Mouse (Mus musculus): ENCODE measurements around the gene Ubtd1. TPM values are rescaled to one million over a fixed set of nuclear protein-coding genes. Genes with fewer than 3 reads are reported as not detected.

Gene Ubtd1
- polyA plus RNA-seq, 1 experiment from 2014 or later, result 11.2 TPM

GRCm38 (mm10) chr19:42011123-42011522, 29.6 kb downstream of the Ubtd1 start:
- no peak for ATAC-seq (ENCODE audit: low FRiP score, low read depth)

GRCm38 (mm10) chr19:42014231-42014825, 32.8 kb downstream of the Ubtd1 start:
- Histone ChIP-seq H3K9me3 (no peaks in the 10 kb centered on the region), H3K27me3 (no peaks in the 10 kb centered on the region), H3K4me1 (peaks cover 6% of the 10 kb centered on the region; the same call in 1 of the 2 replicates), H3K4me3 (no peak overlapping the region), H3K4me2 (replicated peaks) (no peak overlapping the region), H3K9ac (replicated peaks) (no peak overlapping the region), H3K27ac (replicated peaks) (no peak overlapping the region), H3K36me3 (no peaks in the 10 kb centered on the region)
- ATAC-seq (ENCODE audit: low FRiP score, low read depth), result no peak
- WGBS, result 85% methylated on average over 3 of the region's 3 CpGs

More at GRCm38 (mm10) chr19:42011123-42011522, 29.6 kb downstream of the Ubtd1 start:
- peaks cover 6% of the 10 kb centered on the region for H3K4me1 ChIP-seq
- no peak overlapping the region for H3K4me2 ChIP-seq (replicated peaks)
- H3K9ac ChIP-seq (replicated peaks), result no peak overlapping the region
- no peaks in the 10 kb centered on the region for H3K9me3 ChIP-seq
- no peak overlapping the region for H3K4me3 ChIP-seq
- H3K36me3 ChIP-seq, result no peaks in the 10 kb centered on the region
- H3K27ac ChIP-seq (replicated peaks), result no peak overlapping the region
- 87% methylated on average over 7 of the region's 7 CpGs for WGBS
- no peaks in the 10 kb centered on the region for H3K27me3 ChIP-seq

- no peak for ATAC-seq (ENCODE audit: low FRiP score, low read depth)
- WGBS, result 77% methylated on average over 6 of the region's 6 CpGs
- H3K9ac ChIP-seq (replicated peaks), result no peak overlapping the region
Observed at GRCm38 (mm10) chr19:42015001-42015400, 33.4 kb downstream of the Ubtd1 start.

GRCm38 (mm10) chr19:42016251-42016650, 34.7 kb downstream of the Ubtd1 start:
- ATAC-seq (ENCODE audit: low FRiP score, low read depth), result no peak
- H3K9ac ChIP-seq (replicated peaks), result no peak overlapping the region
- H3K27me3 ChIP-seq, result no peaks in the 10 kb centered on the region
- H3K4me3 ChIP-seq, result no peak overlapping the region
- H3K4me1 ChIP-seq, result peaks cover 4% of the 10 kb centered on the region; the same call in 1 of the 2 replicates
- WGBS, result 68% methylated on average over 4 of the region's 4 CpGs
- H3K4me2 ChIP-seq (replicated peaks), result no peak overlapping the region
- no peaks in the 10 kb centered on the region for H3K9me3 ChIP-seq
- no peak overlapping the region for H3K27ac ChIP-seq (replicated peaks)
- no peaks in the 10 kb centered on the region for H3K36me3 ChIP-seq

More at GRCm38 (mm10) chr19:42015001-42015400, 33.4 kb downstream of the Ubtd1 start:
- H3K36me3 ChIP-seq, result no peaks in the 10 kb centered on the region
- no peak overlapping the region for H3K27ac ChIP-seq (replicated peaks)
- peaks cover 6% of the 10 kb centered on the region; the same call in 1 of the 2 replicates for H3K4me1 ChIP-seq
- H3K9me3 ChIP-seq, result no peaks in the 10 kb centered on the region
- no peak overlapping the region for H3K4me2 ChIP-seq (replicated peaks)
- no peaks in the 10 kb centered on the region for H3K27me3 ChIP-seq
- H3K4me3 ChIP-seq, result no peak overlapping the region

GRCm38 (mm10) chr19:42016840-42017239, 35.3 kb downstream of the Ubtd1 start:
- no peak overlapping the region for H3K4me2 ChIP-seq (replicated peaks)
- no peak overlapping the region for H3K4me3 ChIP-seq
- 61% methylated on average over 5 of the region's 5 CpGs for WGBS
- H3K36me3 ChIP-seq, result no peaks in the 10 kb centered on the region
- no peak for ATAC-seq (ENCODE audit: low FRiP score, low read depth)
- H3K27ac ChIP-seq (replicated peaks), result 0 out of 2 replicates have a peak overlapping the region, but pooled peaks have one; percentile 8
- peaks cover 4% of the 10 kb centered on the region; the same call in 1 of the 2 replicates for H3K4me1 ChIP-seq
- no peaks in the 10 kb centered on the region for H3K9me3 ChIP-seq
- H3K9ac ChIP-seq (replicated peaks), result no peak overlapping the region
- H3K27me3 ChIP-seq, result no peaks in the 10 kb centered on the region

- no peak for ATAC-seq (ENCODE audit: low FRiP score, low read depth)
- Histone ChIP-seq H3K9me3 (no peaks in the 10 kb centered on the region), H3K27ac (replicated peaks) (0 out of 2 replicates have a peak overlapping the region, but pooled peaks have one; percentile 8), H3K9ac (replicated peaks) (no peak overlapping the region), H3K27me3 (no peaks in the 10 kb centered on the region), H3K4me3 (no peak overlapping the region), H3K4me2 (replicated peaks) (no peak overlapping the region), H3K36me3 (no peaks in the 10 kb centered on the region), H3K4me1 (peaks cover 4% of the 10 kb centered on the region; the same call in 1 of the 2 replicates)
- WGBS, result 76% methylated on average over 8 of the region's 8 CpGs
Observed at GRCm38 (mm10) chr19:42017399-42018247, 36.1 kb downstream of the Ubtd1 start.

GRCm38 (mm10) chr19:42019011-42019522, 37.5 kb downstream of the Ubtd1 start:
- Histone ChIP-seq H3K4me1 (peaks cover 4% of the 10 kb centered on the region; the same call in 1 of the 2 replicates), H3K4me2 (replicated peaks) (no peak overlapping the region), H3K9ac (replicated peaks) (no peak overlapping the region), H3K27ac (replicated peaks) (0 out of 2 replicates have a peak overlapping the region, but pooled peaks have one; percentile 20), H3K36me3 (no peaks in the 10 kb centered on the region), H3K4me3 (no peak overlapping the region), H3K27me3 (no peaks in the 10 kb centered on the region), H3K9me3 (no peaks in the 10 kb centered on the region)
- ATAC-seq (ENCODE audit: low FRiP score, low read depth), result no peak
- 40% methylated on average over 4 of the region's 4 CpGs for WGBS

GRCm38 (mm10) chr19:42021681-42022541, 40.3 kb downstream of the Ubtd1 start:
- no peaks in the 10 kb centered on the region for H3K36me3 ChIP-seq
- no peak overlapping the region for H3K4me3 ChIP-seq
- WGBS, result 55% methylated on average over 10 of the region's 10 CpGs
- no peak for ATAC-seq (ENCODE audit: low FRiP score, low read depth)
- no peaks in the 10 kb centered on the region for H3K27me3 ChIP-seq
- no peak overlapping the region for H3K4me2 ChIP-seq (replicated peaks)
- H3K9me3 ChIP-seq, result no peaks in the 10 kb centered on the region
- no peak overlapping the region for H3K9ac ChIP-seq (replicated peaks)
- H3K4me1 ChIP-seq, result peaks cover 4% of the 10 kb centered on the region; the same call in 1 of the 2 replicates
- H3K27ac ChIP-seq (replicated peaks), result no peak overlapping the region

GRCm38 (mm10) chr19:42022542-42022848, 40.9 kb downstream of the Ubtd1 start:
- Histone ChIP-seq H3K4me2 (replicated peaks) (no peak overlapping the region), H3K36me3 (no peaks in the 10 kb centered on the region), H3K27ac (replicated peaks) (no peak overlapping the region), H3K27me3 (no peaks in the 10 kb centered on the region), H3K4me1 (no peaks in the 10 kb centered on the region; the same call in 1 of the 2 replicates), H3K9ac (replicated peaks) (no peak overlapping the region), H3K9me3 (no peaks in the 10 kb centered on the region), H3K4me3 (no peak overlapping the region)
- no peak for ATAC-seq (ENCODE audit: low FRiP score, low read depth)
- WGBS, result 78% methylated on average over 2 of the region's 2 CpGs

GRCm38 (mm10) chr19:42026158-42026557, 44.6 kb downstream of the Ubtd1 start:
- Histone ChIP-seq H3K36me3 (no peaks in the 10 kb centered on the region), H3K4me2 (replicated peaks) (no peak overlapping the region), H3K9ac (replicated peaks) (no peak overlapping the region), H3K27ac (replicated peaks) (no peak overlapping the region), H3K9me3 (no peaks in the 10 kb centered on the region), H3K4me3 (no peak overlapping the region), H3K4me1 (no peaks in the 10 kb centered on the region; the same call in 1 of the 2 replicates), H3K27me3 (no peaks in the 10 kb centered on the region)
- WGBS, result 10% methylated on average over 5 of the region's 5 CpGs
- 0 out of 2 replicates have a peak, but pooled peaks have one; percentile 27 for ATAC-seq (ENCODE audit: low FRiP score, low read depth)

- Histone ChIP-seq H3K9ac (replicated peaks) (no peak overlapping the region), H3K9me3 (no peaks in the 10 kb centered on the region), H3K4me1 (no peaks in the 10 kb centered on the region), H3K4me3 (no peak overlapping the region), H3K4me2 (replicated peaks) (no peak overlapping the region), H3K36me3 (0 out of 2 replicates have a peak, but pooled peaks cover 6% of the 10 kb centered on the region), H3K27me3 (no peaks in the 10 kb centered on the region), H3K27ac (replicated peaks) (no peak overlapping the region)
- no peak for ATAC-seq (ENCODE audit: low FRiP score, low read depth)
- WGBS, result 84% methylated on average over 5 of the region's 5 CpGs
Observed at GRCm38 (mm10) chr19:42031112-42031511, 49.5 kb downstream of the Ubtd1 start.
